In genomic region chr5:130218336-130218735, GRCm38 (mm10) we compare ENCODE assay signal across 21 mouse cellular contexts. TPM values are rescaled to one million over a fixed set of nuclear protein-coding genes. Genes with fewer than 3 reads are reported as not detected.
DNase-seq lines count a peak whose midpoint lies in the region; ATAC-seq lines count a peak whose summit lies in the region.
"Had no signal": no experiment of that assay in that cellular context is flagged by ENCODE, and none has a peak within 500 bp of the region (broad histone marks: within the 10 kb centered on the region; RNA-seq: fewer than 3 reads in every experiment).

No protein-coding gene starts in this region.

- intact Hi-C loops in left cerebral cortex, postnatal 10 days (cut with DNase I), result loop anchor here (5.0 kb wide), 1 partner anchor 36 kb away; no protein-coding TSS in a partner anchor

- H3K27ac ChIP-seq in forebrain, embryonic 11.5 days (ENCODE audit: low read depth, low read length), result no peak overlapping the region
- H3K27ac ChIP-seq: embryonic facial prominence, embryonic 15.5 days; forebrain, embryonic 10.5 days; forebrain, embryonic 15.5 days; heart, embryonic 13.5 days; hindbrain, embryonic 15.5 days had no signal

- H3K9me3 ChIP-seq in forebrain, embryonic 11.5 days (ENCODE audit: control insufficient read depth, low read length), result no peaks in the 10 kb centered on the region
- H3K9me3 ChIP-seq: embryonic facial prominence, embryonic 15.5 days; forebrain, embryonic 15.5 days; heart, embryonic 13.5 days; hindbrain, embryonic 15.5 days had no signal

- no peak overlapping the region for H3K4me2 ChIP-seq in forebrain, embryonic 11.5 days (ENCODE audit: low read depth, low read length, severe bottlenecking)
- H3K4me2 ChIP-seq: embryonic facial prominence, embryonic 15.5 days; forebrain, embryonic 15.5 days; heart, embryonic 13.5 days; hindbrain, embryonic 15.5 days had no signal

- H3K27me3 ChIP-seq in forebrain, embryonic 11.5 days (ENCODE audit: control insufficient read depth, insufficient read depth, low read length), result no peaks in the 10 kb centered on the region
- H3K27me3 ChIP-seq: embryonic facial prominence, embryonic 15.5 days; forebrain, embryonic 15.5 days; heart, embryonic 13.5 days; hindbrain, embryonic 15.5 days; Patski had no signal

- H3K4me1 ChIP-seq in forebrain, embryonic 11.5 days (replicated peaks; ENCODE audit: control insufficient read depth, insufficient read depth, low read length), result peaks cover 3% of the 10 kb centered on the region; the same call in 1 of the 2 replicates

- H3K36me3 ChIP-seq in forebrain, embryonic 11.5 days (ENCODE audit: control insufficient read depth, insufficient read depth, low read length), result no peaks in the 10 kb centered on the region

- no peak overlapping the region for H3K9ac ChIP-seq in forebrain, embryonic 11.5 days (ENCODE audit: low read length)
- H3K9ac ChIP-seq: embryonic facial prominence, embryonic 15.5 days; forebrain, embryonic 15.5 days; heart, embryonic 13.5 days; hindbrain, embryonic 15.5 days had no signal

- no peak overlapping the region for H3K4me3 ChIP-seq in forebrain, embryonic 11.5 days (ENCODE audit: low read depth, low read length)
- H3K4me3 ChIP-seq: embryonic facial prominence, embryonic 15.5 days; erythroblast, embryonic 14.5 days; forebrain, embryonic 10.5 days; forebrain, embryonic 15.5 days; heart, embryonic 13.5 days; hindbrain, embryonic 15.5 days had no signal

- DNase-seq in lung, postnatal 36 days, result peak; percentile 57
- DNase-seq in lung, postnatal 14 days, result no peak
- peak; percentile 61 for DNase-seq in ES-CJ7 (ENCODE audit: low read depth, low spot score)
- DNase-seq in large intestine, adult 2 months (ENCODE audit: low read depth, low spot score), result peak; percentile 69
- DNase-seq in forebrain, embryonic 11.5 days (ENCODE audit: low spot score), result no peak
- no peak for DNase-seq in left cerebral cortex, postnatal 10 days (ENCODE audit: extremely low spot score in 1 of 2, low spot score in 2 of 2)
- DNase-seq: adrenal gland, adult 8-10 months; cerebellum, adult 11 months; cerebellum, adult 8-10 months; cerebellum, postnatal 14 days; embryo, embryonic 11 days; gastrocnemius, postnatal 36 days; heart, adult 11 months; heart, postnatal 36 days had no signal

- ATAC-seq in forebrain, embryonic 11.5 days (replicated peaks; ENCODE audit: low FRiP score), result no peak
- ATAC-seq: forebrain, embryonic 15.5 days; Patski had no signal

- WGBS in large intestine, adult 2 months, result 53% methylated on average over 5 of the region's 5 CpGs
- WGBS in forebrain, embryonic 11.5 days, result 91% methylated on average over 5 of the region's 5 CpGs

RNA-seq across cellular contexts. Expression of gene Tmem248, which starts 1.5 kb away (rescaled TPM):
- 24.4 and 26.2 TPM in 2 replicates for polyA plus RNA-seq in large intestine, adult 2 months (2012; rRNA removed)
- 34.7 and 35.3 TPM in 2 replicates for polyA plus RNA-seq in forebrain, embryonic 11.5 days (2014; fragmentation: Nextera tagmentation; extraction: Ambion mirVana)
- total RNA-seq in left cerebral cortex, postnatal 10 days (2021), result 10 to 100 TPM; 44.8 to 45.6 TPM

RNA-seq across cellular contexts. Expression of gene Sbds, which starts 37.0 kb away (rescaled TPM):
- 21.9 and 32.7 TPM in 2 replicates for polyA plus RNA-seq in large intestine, adult 2 months (2012; rRNA removed)
- polyA plus RNA-seq in forebrain, embryonic 11.5 days (2014; fragmentation: Nextera tagmentation; extraction: Ambion mirVana), result 65.4 and 76.8 TPM in 2 replicates
- 10 to 100 TPM; 45.8 to 48.7 TPM for total RNA-seq in left cerebral cortex, postnatal 10 days (2021)

RNA-seq across cellular contexts. Expression of gene Tyw1, which starts 37.1 kb away (rescaled TPM):
- polyA plus RNA-seq in large intestine, adult 2 months (2012; rRNA removed), result 6.7 and 7.9 TPM in 2 replicates
- polyA plus RNA-seq in forebrain, embryonic 11.5 days (2014; fragmentation: Nextera tagmentation; extraction: Ambion mirVana), result 26.2 and 29.0 TPM in 2 replicates
- 10 to 100 TPM; 16.8 to 20.9 TPM for total RNA-seq in left cerebral cortex, postnatal 10 days (2021)

RNA-seq across cellular contexts. Expression of gene Rabgef1, which starts 46.7 kb away (rescaled TPM):
- polyA plus RNA-seq in large intestine, adult 2 months (2012; rRNA removed), result 11.7 and 16.7 TPM in 2 replicates
- 23.1 and 27.0 TPM in 2 replicates for polyA plus RNA-seq in forebrain, embryonic 11.5 days (2014; fragmentation: Nextera tagmentation; extraction: Ambion mirVana)
- total RNA-seq in left cerebral cortex, postnatal 10 days (2021), result 10 to 100 TPM; 41.4 to 42.8 TPM

Comparison
In these comparisons a context has a peak if more than half of its experiments do, and no peak if none do; other contexts are left out.
1. DNase-seq: peak in lung, postnatal 36 days (single experiment), ES-CJ7 (single experiment) and large intestine, adult 2 months (single experiment); none in lung, postnatal 14 days (single experiment), forebrain, embryonic 11.5 days (single experiment) and left cerebral cortex, postnatal 10 days (0 of 2).